Mouse (Mus musculus) C2C12 (cell line): ENCODE measurements at regions not wholly inside any gene's neighbourhood (a gene's known extent, or its start where the extent isn't known, plus 50 kb on each side); places are given as distances from the start of the nearest gene placed in this dataset.

Experiments used
- H3K27me3 ChIP-seq: one replicate; pipeline ENCODE4 v1.6.1; 2011; ENCODE audit not compliant: control insufficient read depth, insufficient read depth, insufficient read length
- H3K36me3 ChIP-seq: one replicate; pipeline ENCODE4 v1.6.1; 2011; ENCODE audit not compliant: control insufficient read depth, insufficient read depth
- H3K4me3 ChIP-seq: one replicate; pipeline ENCODE4 v1.5.1; 2011; ENCODE audit warnings: mild to moderate bottlenecking, control low read depth; ENCODE audit not compliant: poor library complexity, insufficient read depth, severe bottlenecking
- H3K79me2 ChIP-seq: one replicate; pipeline ENCODE4 v1.6.1; 2011; ENCODE audit not compliant: control insufficient read depth, insufficient read depth
- H3K79me3 ChIP-seq: one replicate; pipeline ENCODE4 v1.6.1; 2011; ENCODE audit warnings: low read depth, control low read depth
- H3ac ChIP-seq: one replicate; pipeline ENCODE3; 2011; ENCODE audit warnings: low read depth; ENCODE audit not compliant: control insufficient read depth, insufficient read length
- CEBPB ChIP-seq: IDR thresholded peaks from one replicate; pipeline ENCODE4 v1.6.1; 2011; ENCODE audit warnings: low read depth, mild to moderate bottlenecking, control low read depth, moderate library complexity
- CTCF ChIP-seq: IDR thresholded peaks from one replicate; pipeline ENCODE4 v1.5.1; 2011; ENCODE audit not compliant: control insufficient read depth, insufficient read depth, insufficient read length
- FOSL1 ChIP-seq: IDR thresholded peaks from one replicate; pipeline ENCODE4 v1.8.0; 2011; ENCODE audit warnings: mild to moderate bottlenecking, low read length; ENCODE audit not compliant: poor library complexity, insufficient read depth, severe bottlenecking
- MAX ChIP-seq: IDR thresholded peaks from one replicate; pipeline ENCODE4 v1.6.1; 2011; ENCODE audit warnings: mild to moderate bottlenecking, control low read depth
- MYOD1 ChIP-seq: IDR thresholded peaks from one replicate; pipeline ENCODE4 v1.6.1; 2011; ENCODE audit warnings: low read depth; ENCODE audit not compliant: control insufficient read depth, insufficient read length
- MYOG ChIP-seq: IDR thresholded peaks from one replicate; pipeline ENCODE4 v1.6.1; 2011; ENCODE audit not compliant: control insufficient read depth, insufficient read length; ENCODE audit errors: extremely low read depth
- USF1 ChIP-seq: IDR thresholded peaks from one replicate; pipeline ENCODE4 v1.6.1; 2011; ENCODE audit warnings: low read depth, mild to moderate bottlenecking, control low read depth, moderate library complexity

GRCm38 (mm10) chr3:151192092-151192491, 245.6 kb upstream of the Adgrl4 start:
- Histone ChIP-seq H3K27me3 (no peaks in the 10 kb centered on the region), H3K79me3 (no peaks in the 10 kb centered on the region), H3K79me2 (no peaks in the 10 kb centered on the region), H3ac (no peak overlapping the region), H3K4me3 (no peak overlapping the region), H3K36me3 (no peaks in the 10 kb centered on the region)
- no peak for TF ChIP-seq CTCF

- no peak overlapping the region for H3K4me3 ChIP-seq
- no peak overlapping the region for H3ac ChIP-seq
- no peaks in the 10 kb centered on the region for H3K79me2 ChIP-seq
- H3K79me3 ChIP-seq: no peaks in the 10 kb centered on the region
- H3K27me3 ChIP-seq: no peaks in the 10 kb centered on the region
- H3K36me3 ChIP-seq: no peaks in the 10 kb centered on the region
- TF ChIP-seq MYOD1: no peak
- TF ChIP-seq FOSL1: no peak
- TF ChIP-seq MAX: no peak
These were observed 226.7 kb upstream of the Adgrl4 start for GRCm38 (mm10) chr3:151210978-151211377.

GRCm38 (mm10) chr3:151216764-151217502, 220.8 kb upstream of the Adgrl4 start:
- no peak overlapping the region for H3K4me3 ChIP-seq
- H3ac ChIP-seq: no peak overlapping the region
- no peaks in the 10 kb centered on the region for H3K27me3 ChIP-seq
- TF ChIP-seq CTCF: no peak
- no peak for TF ChIP-seq FOSL1
- TF ChIP-seq MYOD1: no peak
- TF ChIP-seq CEBPB: no peak
- no peak for TF ChIP-seq MAX
- no peak for TF ChIP-seq USF1
- no peak for TF ChIP-seq MYOG
- no peaks in the 10 kb centered on the region for H3K79me3 ChIP-seq
- H3K79me2 ChIP-seq: no peaks in the 10 kb centered on the region
- H3K36me3 ChIP-seq: no peaks in the 10 kb centered on the region

GRCm38 (mm10) chr3:151222407-151222806, 215.3 kb upstream of the Adgrl4 start:
- H3K79me3 ChIP-seq: no peaks in the 10 kb centered on the region
- H3K27me3 ChIP-seq: no peaks in the 10 kb centered on the region
- H3K36me3 ChIP-seq: no peaks in the 10 kb centered on the region
- H3K4me3 ChIP-seq: no peak overlapping the region
- no peaks in the 10 kb centered on the region for H3K79me2 ChIP-seq
- TF ChIP-seq MYOD1 (no peak), CTCF (no peak), MAX (no peak), FOSL1 (no peak), MYOG (no peak), USF1 (no peak), CEBPB (no peak)
- no peak overlapping the region for H3ac ChIP-seq

GRCm38 (mm10) chr3:151252458-151252857, 185.2 kb upstream of the Adgrl4 start:
- Histone ChIP-seq H3K36me3 (no peaks in the 10 kb centered on the region), H3K79me3 (no peaks in the 10 kb centered on the region), H3K79me2 (no peaks in the 10 kb centered on the region), H3K4me3 (no peak overlapping the region), H3K27me3 (no peaks in the 10 kb centered on the region), H3ac (no peak overlapping the region)
- TF ChIP-seq FOSL1 (no peak), MYOD1 (no peak), CTCF (no peak), MYOG (no peak)

GRCm38 (mm10) chr3:151262821-151263220, 174.9 kb upstream of the Adgrl4 start:
- Histone ChIP-seq H3K79me3 (no peaks in the 10 kb centered on the region), H3K79me2 (no peaks in the 10 kb centered on the region), H3K36me3 (no peaks in the 10 kb centered on the region), H3K4me3 (no peak overlapping the region), H3K27me3 (no peaks in the 10 kb centered on the region), H3ac (no peak overlapping the region)
- no peak for TF ChIP-seq CTCF
- TF ChIP-seq FOSL1: no peak
- TF ChIP-seq MYOD1: no peak
- TF ChIP-seq CEBPB: no peak
- no peak for TF ChIP-seq MYOG
- TF ChIP-seq USF1: no peak
- TF ChIP-seq MAX: no peak
